ENCODE assay signal across 8 mouse cellular contexts in genomic region chrX:153832606-153833005, GRCm38 (mm10). TPM values are rescaled to one million over a fixed set of nuclear protein-coding genes. Genes with fewer than 3 reads are reported as not detected.
DNase-seq lines count a peak whose midpoint lies in the region; ATAC-seq lines count a peak whose summit lies in the region.

No protein-coding gene starts in this region.

- H3K4me1 ChIP-seq in lung, embryonic 16.5 days (replicated peaks; ENCODE audit: control insufficient read depth, insufficient read depth, low read length): no peaks in the 10 kb centered on the region
- H3K4me1 ChIP-seq in hindbrain, embryonic 14.5 days (replicated peaks; ENCODE audit: control insufficient read depth, insufficient read depth, low read length): no peaks in the 10 kb centered on the region
- H3K4me1 ChIP-seq in midbrain, embryonic 12.5 days: no peaks in the 10 kb centered on the region

- H3K4me2 ChIP-seq in lung, embryonic 16.5 days (ENCODE audit: low read depth, low read length): peak overlapping the region; percentile 44
- peak overlapping the region; percentile 48 for H3K4me2 ChIP-seq in hindbrain, embryonic 14.5 days (replicated peaks)
- H3K4me2 ChIP-seq in midbrain, embryonic 12.5 days (replicated peaks): peak overlapping the region; percentile 52

- no peak overlapping the region for H3K27ac ChIP-seq in lung, embryonic 16.5 days (ENCODE audit: low read length)
- H3K27ac ChIP-seq in hindbrain, embryonic 14.5 days: peak overlapping the region; percentile 78
- no peak overlapping the region for H3K27ac ChIP-seq in midbrain, embryonic 12.5 days (replicated peaks)

- no peaks in the 10 kb centered on the region for H3K9me3 ChIP-seq in lung, embryonic 16.5 days (ENCODE audit: control insufficient read depth, low read length)
- no peaks in the 10 kb centered on the region for H3K9me3 ChIP-seq in hindbrain, embryonic 14.5 days (ENCODE audit: control insufficient read depth, low read length)
- H3K9me3 ChIP-seq in midbrain, embryonic 12.5 days: no peaks in the 10 kb centered on the region

- whole genome bisulfite sequencing in lung, embryonic 16.5 days: 14% methylated on average over 14 of the region's 14 CpGs
- 25% methylated on average over 14 of the region's 14 CpGs for WGBS in hindbrain, embryonic 14.5 days
- WGBS in midbrain, embryonic 12.5 days: 22% methylated on average over 14 of the region's 14 CpGs

- no peaks in the 10 kb centered on the region for H3K27me3 ChIP-seq in lung, embryonic 16.5 days (ENCODE audit: control insufficient read depth, insufficient read depth, low read depth, low read length)
- no peaks in the 10 kb centered on the region for H3K27me3 ChIP-seq in hindbrain, embryonic 14.5 days (ENCODE audit: control insufficient read depth, insufficient read depth, low read length)
- no peaks in the 10 kb centered on the region for H3K27me3 ChIP-seq in midbrain, embryonic 12.5 days

- no peaks in the 10 kb centered on the region for H3K36me3 ChIP-seq in lung, embryonic 16.5 days (ENCODE audit: control insufficient read depth, insufficient read depth, low read length)
- H3K36me3 ChIP-seq in hindbrain, embryonic 14.5 days (replicated peaks; ENCODE audit: control insufficient read depth, insufficient read depth): no peaks in the 10 kb centered on the region
- H3K36me3 ChIP-seq in midbrain, embryonic 12.5 days: no peaks in the 10 kb centered on the region

- ATAC-seq in frontal cortex, adult (ENCODE audit: low TSS enrichment): peak; percentile 81
- no peak; the same call in 1 of the 2 replicates for ATAC-seq in lung, embryonic 16.5 days (ENCODE audit: low read depth)
- ATAC-seq in hindbrain, embryonic 14.5 days (ENCODE audit: low FRiP score): peak; percentile 67
- ATAC-seq in midbrain, embryonic 12.5 days (ENCODE audit: low FRiP score, low read depth): peak; percentile 57
- ATAC-seq in erythroid progenitor cell, adult 5-6 weeks (replicated peaks; ENCODE audit: low FRiP score, poor library complexity, severe bottlenecking): no peak

- DNase-seq in frontal cortex, postnatal 10 days (ENCODE audit: low spot score in 2 of 2): no peak
- no peak for DNase-seq in lung, postnatal 25 days (ENCODE audit: low spot score)
- DNase-seq in hindbrain, embryonic 14.5 days (ENCODE audit: low spot score): no peak
- DNase-seq in gastrocnemius, adult 18-20 months (ENCODE audit: low spot score): no peak

- H3K9ac ChIP-seq in lung, embryonic 16.5 days (ENCODE audit: low read length): peak overlapping the region; percentile 67
- H3K9ac ChIP-seq in hindbrain, embryonic 14.5 days: peak overlapping the region; percentile 60
- peak overlapping the region; percentile 43; the same call in 1 of the 2 replicates for H3K9ac ChIP-seq in midbrain, embryonic 12.5 days (replicated peaks)

- peak overlapping the region; percentile 58 for H3K4me3 ChIP-seq in lung, embryonic 16.5 days (ENCODE audit: low read length)
- peak overlapping the region; percentile 55 for H3K4me3 ChIP-seq in hindbrain, embryonic 14.5 days (replicated peaks; ENCODE audit: low read length)
- H3K4me3 ChIP-seq in midbrain, embryonic 12.5 days: peak overlapping the region; percentile 52

RNA-seq across cellular contexts. Expression of gene Spin2c, which starts 0.6 kb away (rescaled TPM):
- polyA plus RNA-seq in lung, embryonic 16.5 days (2015; fragmentation: Nextera tagmentation; extraction: Ambion mirVana): 13.5 and 15.2 TPM in 2 replicates
- 28.4 and 31.4 TPM in 2 replicates for polyA plus RNA-seq in hindbrain, embryonic 14.5 days (2014; fragmentation: Nextera tagmentation; extraction: Ambion mirVana)
- 11.8 and 15.1 TPM in 2 replicates for polyA plus RNA-seq in midbrain, embryonic 12.5 days (2016; fragmentation: Nextera tagmentation; extraction: Ambion mirVana)
- not detected for total RNA-seq in gastrocnemius, adult 18-20 months (2021)
- total RNA-seq in erythroid progenitor cell, adult 5-6 weeks (2015; ENCODE audit: low replicate concordance): not detected in 2 replicates
- total RNA-seq in erythroid progenitor cell, adult 5-6 weeks (2017; ENCODE audit: low replicate concordance): not detected in 2 replicates

Comparison
In these comparisons a context has a peak if more than half of its experiments do, and no peak if none do; other contexts are left out.
1. ATAC-seq: peak in frontal cortex, adult (single experiment), hindbrain, embryonic 14.5 days (single experiment) and midbrain, embryonic 12.5 days (single experiment); none in lung, embryonic 16.5 days (single experiment) and erythroid progenitor cell, adult 5-6 weeks (single experiment).
2. Peak in every context shown above with its lines, with median percentiles within 50 percentile points of each other: H3K4me2 ChIP-seq, H3K4me3 ChIP-seq and H3K9ac ChIP-seq.